Mouse (Mus musculus): Measurements from ENCODE around the gene Dgkz.

Dgkz gene

DNA sequence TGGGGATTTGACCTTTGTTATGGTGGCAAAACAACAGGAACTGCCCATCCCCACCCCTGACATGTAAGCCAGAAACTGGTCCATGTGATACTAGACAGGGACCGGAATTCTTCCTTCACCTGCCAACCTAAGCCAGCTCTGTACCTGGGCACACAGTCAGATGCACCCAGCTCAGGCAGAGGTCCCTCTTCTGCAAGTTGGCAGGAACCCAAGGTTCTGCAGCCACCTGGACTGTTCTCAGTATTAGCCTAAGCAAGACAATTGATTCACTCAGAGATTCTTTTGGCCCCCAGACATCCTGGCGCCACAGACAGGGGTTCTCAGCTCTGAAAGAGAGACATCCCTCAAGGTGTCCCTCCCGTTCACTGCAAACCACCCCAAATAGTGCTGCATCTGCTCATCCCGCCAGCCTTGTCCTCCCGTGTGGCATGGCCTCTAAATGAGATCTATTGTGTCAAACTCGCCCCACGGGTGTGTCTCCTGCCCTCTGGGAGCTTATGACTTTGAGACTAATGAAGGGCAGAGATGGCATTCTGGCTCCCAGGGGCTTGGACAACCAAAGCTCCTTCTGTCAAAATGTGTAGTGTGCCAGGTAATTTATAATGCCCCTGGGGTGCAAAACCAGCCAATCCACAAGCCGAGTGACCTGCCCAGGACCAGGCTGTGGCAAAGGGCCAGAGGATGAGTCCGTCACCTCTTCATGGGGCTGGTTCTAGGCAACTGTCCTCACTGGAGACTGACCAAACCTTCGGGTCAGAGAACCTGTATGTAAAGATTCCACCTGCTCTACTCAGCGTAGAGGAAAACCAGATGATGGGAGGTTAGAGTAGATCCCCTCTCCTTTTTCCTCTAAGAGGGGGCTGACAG is 15.9 kb downstream of the Dgkz start:
- no peak for DNase-seq

- DNase-seq: peak; percentile 72
Observed at GRCm38 (mm10) chr2:91958701-91959457, 16.8 kb downstream of the Dgkz start.

- DNase-seq: no peak
Observed at GRCm38 (mm10) chr2:91958049-91958448, 17.6 kb downstream of the Dgkz start.

DNA sequence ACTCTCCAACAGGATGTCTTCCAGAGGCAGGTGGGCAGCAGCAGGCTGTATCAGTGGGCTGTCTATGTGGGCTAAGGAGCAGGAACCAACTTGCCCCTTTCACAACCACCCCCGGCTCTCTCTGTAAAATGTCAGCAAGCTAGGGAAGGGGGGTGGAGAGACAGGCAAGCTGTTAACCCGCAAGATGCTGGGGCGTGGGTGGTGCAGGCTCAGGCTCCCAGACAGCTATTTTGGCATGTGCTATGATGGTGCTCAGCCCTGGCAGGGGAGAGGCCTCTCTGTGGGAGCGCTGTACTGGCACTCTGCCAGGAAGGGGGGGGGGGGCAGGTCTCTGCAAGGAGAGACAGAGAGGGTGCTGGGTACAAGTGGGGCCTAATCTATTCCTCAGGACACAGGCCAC is 18.6 kb downstream of the Dgkz start:
- DNase-seq: peak; percentile 72

GRCm38 (mm10) chr2:91955875-91956274 is 19.8 kb downstream of the Dgkz start:
- DNase-seq: no peak

DNA sequence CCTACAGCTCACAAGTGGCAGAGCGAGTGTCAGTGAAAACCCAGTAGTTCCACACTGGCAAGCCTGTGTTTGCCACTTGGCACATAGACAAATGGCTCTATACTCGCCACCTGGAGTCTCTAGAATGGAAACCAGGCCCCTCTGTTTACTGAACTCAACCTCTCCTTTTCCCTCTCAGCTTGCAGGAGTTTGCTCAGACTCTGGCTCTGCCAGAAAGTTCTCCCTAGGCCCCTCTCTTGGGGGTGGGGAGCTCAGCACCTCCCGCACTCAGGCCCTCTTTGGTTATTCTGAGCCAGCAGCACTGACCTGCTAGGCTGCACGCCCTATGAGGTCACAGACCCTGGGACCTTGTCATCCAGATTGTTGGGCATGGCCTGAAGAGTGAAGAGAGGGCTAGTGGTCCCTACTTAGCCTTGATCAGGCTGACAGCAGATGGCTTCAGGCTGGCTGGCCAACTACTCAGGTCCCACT is 20.5 kb downstream of the Dgkz start:
- no peak for DNase-seq

- DNase-seq: peak; percentile 38
Observed at GRCm38 (mm10) chr2:91953825-91954224, 21.8 kb downstream of the Dgkz start.

DNA sequence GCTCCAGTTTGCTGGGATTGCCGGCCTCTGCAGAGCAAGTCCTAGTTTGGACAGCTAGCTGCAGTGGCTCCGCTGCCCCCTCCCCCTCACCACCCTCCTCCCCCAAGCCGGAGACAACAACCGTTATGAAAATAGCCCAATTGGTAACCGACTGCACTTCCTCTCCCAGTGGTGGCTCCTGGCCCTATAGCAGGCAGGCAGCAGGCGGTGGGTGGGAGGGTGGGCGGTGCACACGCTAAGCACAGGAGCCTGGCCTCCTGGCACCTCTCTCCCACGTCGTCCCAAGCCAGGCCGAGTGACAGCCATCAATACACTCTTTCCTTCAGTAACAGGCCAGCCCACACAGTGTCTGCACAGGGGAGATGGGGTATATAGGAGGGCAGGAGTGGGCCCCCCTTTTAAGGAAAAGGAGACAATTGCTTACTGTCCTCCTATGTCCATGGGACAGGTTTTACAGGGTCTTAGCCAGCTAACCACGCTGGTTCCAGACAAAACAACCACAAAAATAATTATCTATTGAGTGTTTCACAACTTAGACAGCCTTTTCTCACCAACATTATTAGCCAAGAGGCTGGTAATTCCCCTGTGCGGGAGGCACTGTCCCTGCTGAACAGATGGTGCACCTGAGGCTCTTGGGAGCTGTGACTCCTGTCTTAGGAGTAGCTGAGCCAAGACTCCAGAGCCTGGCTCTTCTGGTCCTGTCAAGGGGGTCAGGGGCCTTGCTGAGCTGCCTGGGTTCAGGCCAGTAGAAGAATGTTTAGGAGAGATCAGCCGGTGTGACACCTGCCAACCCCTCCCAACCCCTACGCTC is 25.2 kb downstream of the Dgkz start:
- peak; percentile 81 for DNase-seq

DNA sequence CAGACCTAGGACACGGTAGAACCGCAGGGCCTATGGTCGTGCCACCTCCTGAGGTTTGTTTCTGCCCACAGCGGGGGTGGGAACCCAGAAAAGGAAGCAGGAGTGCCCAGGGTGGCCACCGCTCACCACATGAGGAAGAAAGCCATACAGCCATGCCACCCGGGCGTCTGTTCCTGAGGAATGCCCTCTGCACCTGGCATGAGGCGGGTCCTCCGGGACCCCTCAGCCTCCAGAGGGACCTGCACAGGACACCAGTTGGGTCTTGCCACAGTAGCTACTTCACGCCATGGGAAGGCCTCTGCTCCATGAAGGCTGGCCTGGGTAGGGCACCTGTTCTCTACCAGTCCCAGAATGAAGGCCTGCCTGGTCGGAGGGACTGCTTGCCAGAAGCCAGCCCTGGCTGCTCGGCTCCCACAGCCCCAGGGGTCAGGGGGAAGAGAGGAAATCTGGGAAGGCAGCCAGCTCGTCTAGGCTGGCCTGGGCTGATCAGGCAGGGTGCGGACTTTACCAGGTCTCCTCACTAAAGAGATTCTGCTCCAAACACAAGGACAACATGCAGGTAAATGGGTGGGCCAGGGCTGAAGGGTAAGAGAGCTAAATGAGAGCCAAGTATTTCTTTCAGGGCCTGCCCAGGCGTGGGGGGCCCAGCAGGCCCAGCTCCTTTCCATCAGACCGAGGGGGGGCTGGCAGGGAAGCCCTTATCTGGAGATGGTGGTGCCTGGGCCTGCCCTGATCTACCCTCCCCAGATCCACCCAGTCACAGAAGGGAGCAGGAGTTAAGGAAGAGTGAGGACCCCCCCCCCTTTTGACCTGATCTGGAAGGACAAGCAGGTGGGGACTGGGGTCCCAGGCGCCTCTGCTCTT is 26.0 kb downstream of the Dgkz start:
- DNase-seq: peak; percentile 84

DNA sequence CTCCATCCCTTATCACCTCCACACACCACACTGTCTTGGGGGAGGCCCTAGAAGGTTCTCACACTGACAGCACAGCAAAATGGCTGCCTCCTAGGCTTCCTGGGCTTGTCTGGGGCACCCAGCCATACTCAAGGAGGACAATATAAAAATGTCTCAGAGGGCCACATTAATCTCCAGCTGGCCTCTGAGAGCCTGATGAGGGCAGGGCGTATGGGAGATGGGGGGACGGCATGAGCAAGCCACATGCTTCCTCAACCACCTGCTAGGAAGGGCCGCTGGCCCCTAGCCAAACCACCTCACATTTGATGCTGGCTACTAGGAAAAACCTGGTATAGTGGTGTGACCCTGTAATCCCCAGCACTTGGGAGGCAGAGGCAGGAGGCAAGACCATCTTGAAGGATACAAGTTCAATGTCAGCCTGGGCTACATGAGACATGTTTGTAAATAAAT is 26.8 kb downstream of the Dgkz start:
- DNase-seq: peak; percentile 65

- DNase-seq: peak; percentile 75
Observed at GRCm38 (mm10) chr2:91948151-91948509, 27.5 kb downstream of the Dgkz start.

GRCm38 (mm10) chr2:91947397-91948150 is 28.1 kb downstream of the Dgkz start:
- peak; percentile 76 for DNase-seq

DNA sequence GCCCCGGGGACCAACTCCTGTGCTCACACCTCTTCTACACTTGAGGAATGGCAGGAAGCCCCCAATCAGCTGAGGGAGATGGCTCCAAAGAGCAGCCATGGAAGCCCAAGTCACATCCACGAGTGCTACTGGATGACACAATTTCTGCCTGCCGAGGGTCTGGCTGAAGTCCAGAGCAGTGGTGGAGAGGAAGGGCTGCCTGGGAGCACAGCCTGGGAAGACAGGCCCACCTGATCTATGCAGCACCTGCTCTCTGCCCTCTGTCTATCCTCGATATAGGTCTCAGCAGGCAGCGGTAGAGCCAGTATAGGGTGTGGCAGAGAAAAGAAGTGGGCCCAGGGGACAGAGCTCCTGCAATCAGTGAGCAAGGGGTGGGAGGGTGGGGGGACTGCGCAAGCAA is 28.8 kb downstream of the Dgkz start:
- DNase-seq: peak; percentile 63

DNA sequence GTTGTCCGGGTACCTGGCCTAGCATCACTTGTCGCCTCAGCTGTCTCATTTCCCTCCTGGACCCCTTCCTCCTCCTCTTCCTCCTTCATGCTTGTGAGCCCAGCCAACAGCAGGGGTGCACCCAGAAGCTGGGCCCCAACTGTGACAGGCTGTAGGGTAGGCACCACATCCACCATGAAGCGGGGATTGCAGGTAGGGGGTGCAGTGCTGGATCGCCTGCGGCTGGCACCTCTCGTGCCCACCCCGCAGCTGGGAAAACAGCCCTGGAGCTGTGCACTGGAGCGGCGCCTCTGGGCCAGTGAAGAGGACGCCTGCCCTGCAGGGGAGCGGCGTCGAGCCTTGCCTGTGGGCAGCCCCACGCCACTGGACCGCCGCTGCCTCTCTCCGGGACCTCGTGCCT is 30.2 kb downstream of the Dgkz start, which contains the start of gene Gm9821:
Gene Gm9821 (plus strand): TSS at position 221 of the 400 bp plus-strand sequence.
- no peak for DNase-seq

DNA sequence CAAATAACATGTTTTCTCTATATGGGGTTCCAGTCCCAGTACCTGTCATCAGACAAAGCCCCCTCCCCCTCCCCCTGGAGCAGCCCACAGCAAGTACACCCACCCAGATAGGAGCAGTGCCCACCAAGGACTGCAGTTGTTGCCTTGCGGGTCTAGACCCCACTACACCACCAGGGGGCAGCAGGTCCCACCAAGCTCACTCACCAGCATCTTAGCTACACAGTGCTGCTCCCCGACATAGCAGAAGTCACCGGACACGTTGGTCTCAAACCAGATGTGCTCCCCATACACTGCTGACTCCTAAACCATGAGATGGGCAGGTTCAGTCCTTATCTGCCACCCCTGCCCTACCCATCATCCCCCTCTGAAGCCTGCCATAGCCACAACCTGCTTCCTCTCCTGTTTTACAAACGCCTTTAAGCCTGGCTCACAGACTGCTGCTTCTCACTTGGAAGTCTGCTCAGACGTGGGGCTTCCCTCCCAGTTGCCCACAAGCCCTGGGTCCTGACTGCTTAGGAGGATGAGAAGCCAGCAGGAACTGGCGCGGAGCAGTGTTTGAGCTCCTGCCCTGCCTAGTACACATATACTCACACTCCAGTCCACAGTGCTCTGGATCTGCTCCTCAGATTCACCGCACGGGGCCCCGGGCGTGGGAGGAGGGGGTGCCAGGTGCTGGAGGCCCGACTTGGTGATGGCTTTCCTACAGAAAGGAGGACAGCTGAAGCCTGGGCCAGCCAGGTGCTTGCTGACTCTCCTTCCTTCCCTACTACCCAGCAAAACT is 31.3 kb downstream of the Dgkz start:
- DNase-seq: peak; percentile 84

DNA sequence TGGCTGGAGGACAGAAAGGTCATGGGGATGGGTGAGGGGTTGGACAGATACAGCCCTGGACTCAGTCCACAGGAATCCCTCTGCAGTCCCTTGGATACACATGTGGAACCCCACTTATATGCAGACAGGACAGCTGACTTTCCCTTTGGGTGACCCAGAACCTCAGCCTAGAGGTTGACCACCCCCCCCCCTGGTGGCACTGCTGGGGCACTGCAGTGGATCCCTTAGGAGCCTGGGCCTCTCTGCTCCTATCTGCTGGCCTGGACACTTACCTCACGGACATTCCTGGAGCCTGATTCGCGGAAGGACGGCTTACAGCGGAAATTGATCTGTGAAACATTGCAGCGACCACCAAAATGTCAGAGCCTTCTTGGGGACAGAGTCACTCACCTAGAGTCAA is 33.3 kb downstream of the Dgkz start:
- DNase-seq: no peak

DNA sequence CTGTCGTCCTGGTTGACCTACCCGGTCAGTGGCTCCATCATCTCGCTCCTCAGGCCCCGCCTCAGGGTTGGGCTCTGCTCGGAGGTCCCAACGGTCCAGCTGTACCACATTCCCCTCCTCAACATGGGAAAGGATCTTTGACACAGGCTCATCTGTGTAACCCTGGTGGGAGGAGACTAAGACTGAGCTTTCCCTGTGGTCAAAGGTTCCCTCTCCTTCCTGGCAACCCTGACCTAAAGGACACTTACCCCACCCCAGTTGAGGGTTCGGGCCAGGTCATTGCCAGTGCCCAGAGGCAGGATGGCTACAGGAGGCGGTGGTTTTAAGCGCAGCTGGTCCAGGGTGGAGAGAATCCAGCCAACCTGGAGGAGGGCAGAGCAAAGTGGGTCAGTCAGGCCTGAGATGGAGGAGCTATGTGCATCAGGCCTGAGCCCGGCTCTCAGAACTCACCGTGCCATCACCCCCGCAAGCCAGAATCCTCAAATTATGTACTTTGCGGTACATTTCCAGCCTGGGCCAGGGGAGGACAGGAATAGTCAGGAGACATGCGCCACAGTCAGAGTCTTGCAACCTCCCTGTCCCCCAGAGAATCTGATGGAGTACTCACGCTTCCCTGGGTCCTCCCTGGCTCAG is 36.2 kb downstream of the Dgkz start:
- DNase-seq: no peak

DNA sequence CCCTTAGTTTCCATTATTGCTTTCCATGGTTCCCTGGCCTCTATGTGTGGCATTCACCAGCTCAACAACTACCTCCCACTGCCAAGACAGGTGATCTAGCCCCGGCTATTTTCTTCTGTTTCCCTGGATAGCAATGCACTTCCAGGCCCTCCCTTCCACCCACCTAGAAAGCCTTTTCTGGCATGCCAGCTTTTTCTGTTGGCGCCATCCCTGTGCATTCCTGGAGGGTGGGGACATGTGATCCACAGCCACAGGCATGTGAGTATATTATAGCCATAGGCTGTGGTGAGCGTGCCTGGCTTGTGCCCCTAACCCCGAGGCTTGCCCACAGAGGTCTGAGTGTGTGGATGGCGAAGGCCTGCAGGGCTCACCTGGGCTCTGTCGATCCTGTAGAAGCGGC is 39.5 kb downstream of the Dgkz start:
- DNase-seq: no peak

GRCm38 (mm10) chr2:91934826-91935525 is 40.7 kb downstream of the Dgkz start:
- DNase-seq: no peak
